Mouse (Mus musculus): ENCODE data around the gene Acox1.

GRCm38 (mm10) chr11:116212847-116213246 is 14.0 kb upstream of the Acox1 start:
- TF ChIP-seq CTCF (IDR thresholded peaks at IDR 0.05; ENCODE audit: low read depth): no peak
- no peak for TF ChIP-seq EP300 (IDR thresholded peaks at IDR 0.05; ENCODE audit: low read depth)

All from liver, postnatal 0 days (tissue).